Mouse (Mus musculus) heart, embryonic 11.5 days (tissue): ENCODE measurements around the gene Ankrd11. TPM values are rescaled to one million over a fixed set of nuclear protein-coding genes. Genes with fewer than 3 reads are reported as not detected.

ENCODE experiments used
- ATAC-seq: fragments of 200-750 bp; cut with Nextera tagmentation; replicated peaks from 2 replicates; pipeline ENCODE4 v1.8.0; 2017; ENCODE audit warnings: moderate library complexity; ENCODE audit not compliant: insufficient number of reproducible peaks, low FRiP score, low TSS enrichment
- H3K27ac ChIP-seq: fragments of 300-500 bp; sonication (generic); 2 replicates; pipeline ENCODE4 v1.5.1; 2014; ENCODE audit warnings: mild to moderate bottlenecking, low read depth, low read length
- H3K27me3 ChIP-seq: fragments of 300-500 bp; sonication (generic); 2 replicates; pipeline ENCODE4 v1.6.1; 2014; ENCODE audit warnings: mild to moderate bottlenecking, low read length, mixed read lengths; ENCODE audit not compliant: control insufficient read depth, insufficient read depth
- H3K36me3 ChIP-seq: fragments of 300-500 bp; sonication (generic); 2 replicates; pipeline ENCODE4 v1.6.1; 2014; ENCODE audit warnings: mild to moderate bottlenecking, low read length, moderate library complexity, mixed read lengths; ENCODE audit not compliant: control insufficient read depth, insufficient read depth
- H3K4me1 ChIP-seq: fragments of 300-500 bp; sonication (generic); 2 replicates; pipeline ENCODE4 v1.6.1; 2014; ENCODE audit warnings: low read length; ENCODE audit not compliant: control insufficient read depth, insufficient read depth
- H3K4me2 ChIP-seq: fragments of 300-500 bp; sonication (generic); 2 replicates; pipeline ENCODE4 v1.6.1; 2014; ENCODE audit warnings: mild to moderate bottlenecking, moderate library complexity
- H3K4me3 ChIP-seq: fragments of 300-500 bp; sonication (generic); 2 replicates; pipeline ENCODE4 v1.5.1; 2014; ENCODE audit warnings: low read depth, low read length
- H3K9ac ChIP-seq: fragments of 300-500 bp; sonication (generic); 2 replicates; pipeline ENCODE4 v1.6.1; 2014; ENCODE audit warnings: mild to moderate bottlenecking, low read depth, low read length, moderate library complexity
- H3K9me3 ChIP-seq: fragments of 300-500 bp; sonication (generic); replicated peaks from 2 replicates; pipeline ENCODE4 v1.6.1; 2016; ENCODE audit warnings: low read length; ENCODE audit not compliant: control insufficient read depth
- WGBS: fragments of 180-500 bp; shearing (Covaris S2); extraction: QIAGEN DNeasy Blood & Tissue Kit; methylation state at CpG from one replicate; pipeline ENCODE4 v1.1.7; 2014; ENCODE audit not compliant: insufficient replicate concordance; 5-methylcytosine and 5-hydroxymethylcytosine counted together
- polyA plus RNA-seq: library from polyadenylated mRNA; unstranded; fragments of >200 nt; fragmentation: Nextera tagmentation; extraction: Ambion mirVana; gene quantifications from 2 replicates; pipeline ENCODE4 v1.2.1, GENCODE M21; 2014

The Ankrd11 gene
- polyA plus RNA-seq, 1 experiment from 2014 or later, result 49.5 TPM

DNA sequence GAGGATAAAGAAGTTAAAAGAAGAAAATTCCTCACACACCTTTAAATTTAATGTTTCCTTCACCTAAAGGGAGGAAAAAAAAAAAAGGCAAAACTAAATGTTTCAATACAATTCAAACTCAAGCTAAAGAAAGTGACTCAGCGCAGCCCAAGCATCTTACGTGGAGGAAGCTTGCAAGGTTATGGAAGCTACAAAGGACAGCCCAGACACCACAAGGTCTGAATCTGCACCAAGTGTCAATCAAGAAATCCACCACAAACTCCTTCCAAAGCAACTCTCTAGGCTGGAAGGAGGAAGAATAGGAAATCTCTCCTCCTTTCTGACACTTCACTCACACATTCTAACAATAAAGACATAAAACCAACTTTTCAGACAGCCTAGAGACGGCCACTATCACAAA, 62.7 kb downstream of the Ankrd11 start:
- Histone ChIP-seq H3K27ac (no peak overlapping the region), H3K9ac (no peak overlapping the region), H3K4me3 (no peak overlapping the region), H3K4me2 (no peak overlapping the region), H3K4me1 (peaks cover 14% of the 10 kb centered on the region), H3K9me3 (no peaks in the 10 kb centered on the region), H3K27me3 (no peaks in the 10 kb centered on the region), H3K36me3 (no peaks in the 10 kb centered on the region)
- 80% methylated on average over 3 of the region's 3 CpGs for WGBS
- no peak for ATAC-seq

DNA sequence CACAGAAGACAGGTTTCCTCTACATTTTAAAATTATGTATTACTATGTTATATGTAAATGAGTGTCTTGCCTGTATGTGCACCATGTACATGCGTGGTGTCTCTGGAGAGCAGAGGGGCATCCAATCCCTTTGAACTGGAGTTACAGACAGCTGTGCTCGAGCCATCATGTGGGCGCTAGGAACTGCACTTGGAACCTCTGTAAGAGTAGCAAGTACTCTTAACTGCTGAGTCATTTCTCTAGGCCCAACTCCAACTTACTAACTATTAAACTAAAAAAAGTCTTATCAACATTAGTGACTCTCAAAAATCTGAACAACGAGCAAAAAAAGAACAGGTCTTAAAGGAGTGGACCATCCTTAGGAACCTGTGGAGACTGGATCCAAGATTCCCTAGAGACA, 66.0 kb downstream of the Ankrd11 start:
- no peak for ATAC-seq
- Histone ChIP-seq H3K27me3 (no peaks in the 10 kb centered on the region), H3K9me3 (no peaks in the 10 kb centered on the region), H3K4me3 (no peak overlapping the region), H3K9ac (no peak overlapping the region), H3K27ac (no peak overlapping the region), H3K4me2 (no peak overlapping the region), H3K4me1 (peaks cover 11% of the 10 kb centered on the region), H3K36me3 (no peaks in the 10 kb centered on the region)
- 85% methylated on average over 4 of the region's 4 CpGs for WGBS

DNA sequence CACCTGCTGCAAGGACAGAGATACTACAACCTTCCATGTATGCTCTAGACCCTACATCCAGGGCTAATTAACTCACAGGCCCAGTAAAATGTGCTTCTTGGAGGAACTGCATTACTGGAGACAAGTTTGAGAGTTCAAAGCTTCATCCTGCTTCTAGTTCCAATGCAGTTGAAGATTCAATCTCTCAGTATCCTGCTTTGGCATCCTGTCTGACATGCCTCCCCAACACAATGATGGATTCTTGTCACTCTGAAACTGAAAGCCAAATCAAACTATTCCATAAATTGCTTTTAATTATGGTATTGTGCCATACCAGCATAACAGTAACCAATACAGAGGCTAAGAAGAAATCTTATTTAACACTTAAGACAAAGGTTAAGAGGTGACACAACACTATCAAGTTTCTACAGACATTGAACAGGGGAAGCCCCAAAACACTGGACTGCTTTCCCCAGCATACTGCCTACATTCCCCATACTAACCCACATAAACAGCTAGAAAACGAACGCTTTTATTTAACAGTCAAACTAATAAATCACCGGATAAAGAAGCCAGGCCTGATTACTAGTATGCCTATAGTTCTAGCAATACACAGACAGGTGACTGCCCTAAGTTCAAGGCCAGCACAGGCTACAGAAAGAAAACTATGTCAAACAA, 72.0 kb downstream of the Ankrd11 start:
- Histone ChIP-seq H3K4me2 (no peak overlapping the region), H3K36me3 (no peaks in the 10 kb centered on the region), H3K27ac (no peak overlapping the region), H3K9me3 (no peaks in the 10 kb centered on the region), H3K27me3 (no peaks in the 10 kb centered on the region), H3K4me1 (no peaks in the 10 kb centered on the region), H3K9ac (no peak overlapping the region), H3K4me3 (no peak overlapping the region)
- WGBS, result 93% methylated on average over 3 of the region's 3 CpGs
- ATAC-seq, result no peak

DNA sequence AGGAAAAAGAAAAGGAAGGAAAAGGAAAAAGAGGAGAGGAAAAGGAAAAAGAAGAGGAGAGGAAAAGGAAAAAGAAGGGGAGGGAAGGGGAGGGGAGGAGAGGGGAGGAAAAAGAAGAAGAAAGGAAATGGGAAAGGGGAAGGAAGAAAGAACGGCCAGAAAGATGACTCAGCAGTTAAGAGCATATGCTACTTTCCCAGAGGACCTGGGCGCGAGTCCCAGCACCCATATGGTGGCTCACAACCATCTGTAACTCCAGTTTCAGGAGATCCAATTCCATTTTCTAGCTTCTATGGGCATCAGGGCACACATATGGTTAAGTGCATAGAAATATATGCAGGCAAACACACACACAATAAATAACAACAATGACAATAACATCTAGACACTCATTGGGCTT, 73.9 kb downstream of the Ankrd11 start:
- H3K36me3 ChIP-seq, result no peaks in the 10 kb centered on the region
- no peak overlapping the region for H3K9ac ChIP-seq
- H3K4me3 ChIP-seq, result no peak overlapping the region
- H3K4me1 ChIP-seq, result no peaks in the 10 kb centered on the region
- no peak overlapping the region for H3K27ac ChIP-seq
- ATAC-seq, result no peak
- H3K4me2 ChIP-seq, result no peak overlapping the region
- H3K9me3 ChIP-seq, result no peaks in the 10 kb centered on the region
- H3K27me3 ChIP-seq, result no peaks in the 10 kb centered on the region
- 90% methylated on average over 3 of the region's 3 CpGs for WGBS

DNA sequence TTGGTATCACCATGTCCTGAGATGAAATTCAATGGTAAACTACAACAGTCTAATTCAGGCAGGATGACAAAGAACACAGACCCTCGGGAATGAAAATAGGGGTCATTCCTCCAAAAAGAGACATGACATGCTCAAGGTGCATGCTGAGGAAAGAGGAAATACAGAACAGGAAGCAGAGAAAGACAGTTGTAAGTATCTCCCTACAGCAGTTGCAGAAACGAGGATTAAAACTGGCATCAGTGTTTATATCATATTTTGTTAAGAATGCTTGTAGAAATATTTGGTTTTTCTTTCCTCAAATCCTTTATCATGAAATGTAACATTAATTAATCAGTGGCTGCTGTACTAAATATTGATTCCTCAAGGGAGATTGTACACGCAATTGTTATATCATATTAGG, 75.4 kb downstream of the Ankrd11 start:
- no peak overlapping the region for H3K27ac ChIP-seq
- 80% methylated on average over 3 of the region's 3 CpGs for WGBS
- no peaks in the 10 kb centered on the region for H3K9me3 ChIP-seq
- H3K9ac ChIP-seq, result no peak overlapping the region
- H3K36me3 ChIP-seq, result no peaks in the 10 kb centered on the region
- ATAC-seq, result no peak
- no peak overlapping the region for H3K4me2 ChIP-seq
- H3K4me1 ChIP-seq, result peaks cover 12% of the 10 kb centered on the region
- H3K27me3 ChIP-seq, result no peaks in the 10 kb centered on the region
- H3K4me3 ChIP-seq, result no peak overlapping the region

DNA sequence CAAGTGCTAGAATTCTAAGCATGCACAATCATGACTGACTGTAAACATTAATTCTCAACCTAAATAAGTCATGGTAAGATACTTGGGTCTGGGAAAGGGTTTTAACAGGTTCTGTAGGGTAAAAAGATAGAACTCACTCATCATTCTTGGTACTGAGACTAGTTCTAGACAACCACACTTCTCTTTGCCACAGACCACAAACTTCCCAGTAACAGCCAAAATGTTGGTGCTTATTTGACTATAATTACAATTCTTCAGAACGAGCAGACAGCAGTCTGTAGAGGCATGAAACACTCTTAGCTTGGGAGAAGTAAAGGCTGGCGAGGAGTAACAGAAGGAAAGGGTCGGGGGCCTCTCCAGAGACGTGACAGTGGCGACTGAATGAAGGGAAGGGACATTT, 80.0 kb downstream of the Ankrd11 start:
- WGBS, result 53% methylated on average over 5 of the region's 5 CpGs
- Histone ChIP-seq H3K4me1 (peaks cover 28% of the 10 kb centered on the region), H3K27ac (no peak overlapping the region), H3K4me2 (no peak overlapping the region), H3K9ac (no peak overlapping the region), H3K36me3 (no peaks in the 10 kb centered on the region), H3K27me3 (no peaks in the 10 kb centered on the region), H3K4me3 (no peak overlapping the region), H3K9me3 (no peaks in the 10 kb centered on the region)
- no peak for ATAC-seq

DNA sequence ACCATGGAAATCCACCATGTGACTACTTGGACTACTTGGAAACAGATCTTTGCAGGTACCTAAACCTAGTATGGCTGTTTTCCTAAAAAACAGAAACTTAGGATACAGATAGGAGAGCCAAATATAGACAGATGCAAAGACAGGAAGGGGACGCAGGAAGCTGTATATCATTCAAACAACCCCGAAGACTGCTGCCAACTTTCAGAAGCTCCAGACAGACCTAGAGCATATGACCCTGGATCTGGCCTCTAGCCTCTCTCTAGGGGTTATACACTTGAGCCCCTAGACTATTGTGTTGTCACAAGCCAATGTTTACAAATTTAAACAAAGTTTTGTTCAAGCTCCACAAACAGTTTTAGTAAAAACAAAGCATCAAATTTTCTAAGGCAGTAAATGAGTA, 80.6 kb downstream of the Ankrd11 start:
- WGBS, result 19% methylated on average over 2 of the region's 2 CpGs
- ATAC-seq, result no peak

DNA sequence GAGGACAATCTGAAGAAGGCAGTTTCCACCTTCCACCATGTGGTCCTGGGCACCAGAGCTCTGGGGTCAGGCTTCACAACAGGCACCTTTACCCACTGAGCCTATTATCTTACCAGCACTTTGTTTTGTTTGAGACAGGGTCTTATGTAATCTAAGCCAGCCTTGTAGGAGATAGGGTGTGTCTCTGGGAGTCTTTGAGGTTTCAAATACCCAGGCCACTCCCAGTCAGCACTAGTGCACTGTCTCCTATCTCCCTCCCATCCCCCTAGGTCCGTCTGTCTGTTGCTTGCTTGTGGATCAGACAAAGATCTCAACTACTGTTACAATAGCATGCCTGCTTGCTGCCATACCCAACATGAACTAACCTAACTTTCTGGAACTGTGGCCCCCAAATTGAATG, 81.1 kb downstream of the Ankrd11 start:
- WGBS, result 8% methylated on average over 1 of the region's 1 CpGs
- Histone ChIP-seq H3K9ac (no peak overlapping the region), H3K9me3 (no peaks in the 10 kb centered on the region), H3K27ac (no peak overlapping the region), H3K4me2 (peak overlapping the region; percentile 24; the same call in 1 of the 2 replicates), H3K4me1 (peaks cover 38% of the 10 kb centered on the region), H3K4me3 (no peak overlapping the region), H3K27me3 (no peaks in the 10 kb centered on the region), H3K36me3 (no peaks in the 10 kb centered on the region)
- peak; percentile 59; the same call in 1 of the 2 replicates for ATAC-seq

More for the DNA sequence above, 80.6 kb downstream of the Ankrd11 start:
- no peaks in the 10 kb centered on the region for H3K9me3 ChIP-seq
- no peaks in the 10 kb centered on the region for H3K36me3 ChIP-seq
- no peak overlapping the region for H3K9ac ChIP-seq
- no peak overlapping the region for H3K27ac ChIP-seq
- no peaks in the 10 kb centered on the region for H3K27me3 ChIP-seq
- peak overlapping the region; percentile 19; the same call in 1 of the 2 replicates for H3K4me2 ChIP-seq
- peaks cover 34% of the 10 kb centered on the region for H3K4me1 ChIP-seq
- H3K4me3 ChIP-seq, result no peak overlapping the region

DNA sequence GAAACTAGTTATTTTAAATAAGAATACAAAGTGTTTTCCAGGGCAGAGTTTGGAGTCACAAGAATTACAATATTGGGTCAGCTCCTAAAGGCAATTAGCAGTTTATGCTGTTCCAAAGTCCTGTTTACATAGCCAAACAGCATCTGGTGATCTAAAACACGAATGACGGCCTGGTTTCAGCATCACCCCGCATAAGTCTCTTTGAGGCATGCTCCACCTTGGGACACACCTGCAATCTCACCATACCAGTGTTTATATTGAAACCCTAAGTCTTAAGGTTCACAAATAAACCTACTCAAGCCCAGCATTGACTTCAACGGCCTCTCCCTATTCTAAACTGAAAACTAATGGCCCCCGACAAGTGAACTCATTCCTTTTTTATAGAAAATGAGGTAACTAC, 81.8 kb downstream of the Ankrd11 start:
- no peaks in the 10 kb centered on the region for H3K36me3 ChIP-seq
- no peak overlapping the region for H3K27ac ChIP-seq
- H3K9me3 ChIP-seq, result no peaks in the 10 kb centered on the region
- peaks cover 43% of the 10 kb centered on the region for H3K4me1 ChIP-seq
- H3K9ac ChIP-seq, result no peak overlapping the region
- ATAC-seq, result no peak
- H3K4me3 ChIP-seq, result no peak overlapping the region
- 83% methylated on average over 5 of the region's 5 CpGs for WGBS
- no peaks in the 10 kb centered on the region for H3K27me3 ChIP-seq
- H3K4me2 ChIP-seq, result no peak overlapping the region
